Mouse (Mus musculus) common myeloid progenitor, adult 5-6 weeks (primary cell): ENCODE results near the gene Duoxa1. TPM values are rescaled to one million over a fixed set of nuclear protein-coding genes. Genes with fewer than 3 reads are reported as not detected.
"Not testable (repeated sequence)": the region's sequence is repeated elsewhere in the genome, so short reads cannot be mapped to it uniquely, and the experiment has no call there.

Experiments
- ATAC-seq: replicated peaks from 2 replicates; pipeline ENCODE4 v1.8.0; 2016; ENCODE audit warnings: low read depth, mild to moderate bottlenecking, moderate TSS enrichment, inconsistent platforms; ENCODE audit not compliant: poor library complexity, severe bottlenecking
- total RNA-seq: library from RNA; stranded (forward); fragments of 200-1000, 187-1606 nt; gene quantifications from 2 replicates; pipeline ENCODE4 v1.2.3, GENCODE M21; 2017

The Duoxa1 gene
- 0.18 TPM in 1 of 2 replicates, not detected in the other for total RNA-seq

- ATAC-seq = peak; percentile 43; the same call in 1 of the 2 replicates
Observed at GRCm38 (mm10) chr2:122313536-122313935, at the start of gene Duoxa1. Duoxa1 (minus strand) TSS chr2:122313730.

GRCm38 (mm10) chr2:122362622-122363523 lies 49.3 kb upstream of the Duoxa1 start:
- no peak for ATAC-seq

- no peak for ATAC-seq
Observed at GRCm38 (mm10) chr2:122361868-122362621, 48.5 kb upstream of the Duoxa1 start.

GRCm38 (mm10) chr2:122361181-122361580 lies 47.7 kb upstream of the Duoxa1 start:
- ATAC-seq = peak; percentile 17; the same call in 1 of the 2 replicates

- ATAC-seq = no peak
Observed at GRCm38 (mm10) chr2:122360310-122360709, 46.8 kb upstream of the Duoxa1 start.

- no peak; the same call in 1 of the 2 replicates for ATAC-seq
Observed at GRCm38 (mm10) chr2:122356187-122356586, 42.7 kb upstream of the Duoxa1 start.

GRCm38 (mm10) chr2:122355389-122355788 lies 41.9 kb upstream of the Duoxa1 start:
- no peak for ATAC-seq

GRCm38 (mm10) chr2:122354191-122354929 lies 40.8 kb upstream of the Duoxa1 start:
- ATAC-seq = no peak

GRCm38 (mm10) chr2:122353765-122354164 lies 40.2 kb upstream of the Duoxa1 start:
- ATAC-seq = no peak

- no peak for ATAC-seq
Observed at GRCm38 (mm10) chr2:122352992-122353391, 39.5 kb upstream of the Duoxa1 start.

GRCm38 (mm10) chr2:122351931-122352329 lies 38.4 kb upstream of the Duoxa1 start:
- no peak for ATAC-seq

- ATAC-seq = no peak
Observed at GRCm38 (mm10) chr2:122351156-122351930, 37.8 kb upstream of the Duoxa1 start.

- peak; percentile 4; the same call in 1 of the 2 replicates for ATAC-seq
Observed at GRCm38 (mm10) chr2:122349136-122349785, 35.7 kb upstream of the Duoxa1 start.

- ATAC-seq = peak; percentile 85
Observed at GRCm38 (mm10) chr2:122348531-122349131, 35.1 kb upstream of the Duoxa1 start.

GRCm38 (mm10) chr2:122347257-122347656 lies 33.7 kb upstream of the Duoxa1 start:
- no peak for ATAC-seq

- ATAC-seq = not testable (repeated sequence)
Observed at GRCm38 (mm10) chr2:122346164-122346563, 32.6 kb upstream of the Duoxa1 start.

GRCm38 (mm10) chr2:122345106-122345893 lies 31.8 kb upstream of the Duoxa1 start:
- ATAC-seq = no peak

- ATAC-seq = no peak
Observed at GRCm38 (mm10) chr2:122337291-122337690, 23.8 kb upstream of the Duoxa1 start.
